Mouse (Mus musculus): ENCODE measurements around the gene Arl8b. TPM values are rescaled to one million over a fixed set of nuclear protein-coding genes. Genes with fewer than 3 reads are reported as not detected.

Arl8b gene
- 37.0 to 88.3 TPM (median 55.0 TPM) in 3 replicates for total RNA-seq (2017)

- peak; percentile 77 for ATAC-seq (replicated peaks; ENCODE audit: insufficient number of reproducible peaks, low FRiP score, low TSS enrichment, poor library complexity, severe bottlenecking)
Measured at GRCm38 (mm10) chr6:108782526-108783183, at the start of gene Arl8b. Gene Arl8b, plus strand, starts transcription at chr6:108783099.

GRCm38 (mm10) chr6:108735910-108736750 lies 46.8 kb upstream of the Arl8b start:
- peak; percentile 51; the same call in 1 of the 2 replicates for ATAC-seq (replicated peaks; ENCODE audit: insufficient number of reproducible peaks, low FRiP score, low TSS enrichment, poor library complexity, severe bottlenecking)

- no peak for ATAC-seq (replicated peaks; ENCODE audit: insufficient number of reproducible peaks, low FRiP score, low TSS enrichment, poor library complexity, severe bottlenecking)
Measured at GRCm38 (mm10) chr6:108738463-108739203, 44.3 kb upstream of the Arl8b start.

GRCm38 (mm10) chr6:108740579-108740978 lies 42.3 kb upstream of the Arl8b start:
- ATAC-seq (replicated peaks; ENCODE audit: insufficient number of reproducible peaks, low FRiP score, low TSS enrichment, poor library complexity, severe bottlenecking), result no peak

- ATAC-seq (replicated peaks; ENCODE audit: insufficient number of reproducible peaks, low FRiP score, low TSS enrichment, poor library complexity, severe bottlenecking), result no peak
Measured at GRCm38 (mm10) chr6:108743730-108744129, 39.2 kb upstream of the Arl8b start.

- ATAC-seq (replicated peaks; ENCODE audit: insufficient number of reproducible peaks, low FRiP score, low TSS enrichment, poor library complexity, severe bottlenecking), result peak; percentile 50; the same call in 1 of the 2 replicates
Measured at GRCm38 (mm10) chr6:108751324-108751723, 31.6 kb upstream of the Arl8b start.

GRCm38 (mm10) chr6:108752395-108752794 lies 30.5 kb upstream of the Arl8b start:
- no peak for ATAC-seq (replicated peaks; ENCODE audit: insufficient number of reproducible peaks, low FRiP score, low TSS enrichment, poor library complexity, severe bottlenecking)

GRCm38 (mm10) chr6:108753536-108753935 lies 29.4 kb upstream of the Arl8b start:
- ATAC-seq (replicated peaks; ENCODE audit: insufficient number of reproducible peaks, low FRiP score, low TSS enrichment, poor library complexity, severe bottlenecking), result no peak

- no peak for ATAC-seq (replicated peaks; ENCODE audit: insufficient number of reproducible peaks, low FRiP score, low TSS enrichment, poor library complexity, severe bottlenecking)
Measured at GRCm38 (mm10) chr6:108754376-108754775, 28.5 kb upstream of the Arl8b start.

- ATAC-seq (replicated peaks; ENCODE audit: insufficient number of reproducible peaks, low FRiP score, low TSS enrichment, poor library complexity, severe bottlenecking), result peak; percentile 90
Measured at GRCm38 (mm10) chr6:108755936-108756335, 27.0 kb upstream of the Arl8b start.

GRCm38 (mm10) chr6:108758997-108759697 lies 23.8 kb upstream of the Arl8b start:
- no peak for ATAC-seq (replicated peaks; ENCODE audit: insufficient number of reproducible peaks, low FRiP score, low TSS enrichment, poor library complexity, severe bottlenecking)

- ATAC-seq (replicated peaks; ENCODE audit: insufficient number of reproducible peaks, low FRiP score, low TSS enrichment, poor library complexity, severe bottlenecking), result no peak
Measured at GRCm38 (mm10) chr6:108759698-108760039, 23.2 kb upstream of the Arl8b start.

GRCm38 (mm10) chr6:108770880-108771279 lies 12.0 kb upstream of the Arl8b start:
- no peak for ATAC-seq (replicated peaks; ENCODE audit: insufficient number of reproducible peaks, low FRiP score, low TSS enrichment, poor library complexity, severe bottlenecking)

GRCm38 (mm10) chr6:108772913-108773312 lies 10.0 kb upstream of the Arl8b start:
- peak; percentile 79; the same call in 1 of the 2 replicates for ATAC-seq (replicated peaks; ENCODE audit: insufficient number of reproducible peaks, low FRiP score, low TSS enrichment, poor library complexity, severe bottlenecking)

- ATAC-seq (replicated peaks; ENCODE audit: insufficient number of reproducible peaks, low FRiP score, low TSS enrichment, poor library complexity, severe bottlenecking), result no peak
Measured at GRCm38 (mm10) chr6:108773480-108773879, 9.4 kb upstream of the Arl8b start.

GRCm38 (mm10) chr6:108776274-108776673 lies 6.6 kb upstream of the Arl8b start:
- ATAC-seq (replicated peaks; ENCODE audit: insufficient number of reproducible peaks, low FRiP score, low TSS enrichment, poor library complexity, severe bottlenecking), result no peak

- ATAC-seq (replicated peaks; ENCODE audit: insufficient number of reproducible peaks, low FRiP score, low TSS enrichment, poor library complexity, severe bottlenecking), result no peak
Measured at GRCm38 (mm10) chr6:108777560-108778287, 5.2 kb upstream of the Arl8b start.

- ATAC-seq (replicated peaks; ENCODE audit: insufficient number of reproducible peaks, low FRiP score, low TSS enrichment, poor library complexity, severe bottlenecking), result no peak
Measured at GRCm38 (mm10) chr6:108778399-108778798, 4.5 kb upstream of the Arl8b start.
